Comparison of ENCODE assay signal across 9 mouse cellular contexts in genomic region chr15:30693754-30694205, GRCm38 (mm10).
DNase-seq lines count a peak whose midpoint lies in the region; TF ChIP-seq lines count a peak whose summit lies in the region.
"Had no signal": no experiment of that assay in that cellular context is flagged by ENCODE, and none has a peak within 500 bp of the region (broad histone marks: within the 10 kb centered on the region; RNA-seq: fewer than 3 reads in every experiment).

No protein-coding gene starts in this region.

- H3K36me3 ChIP-seq in kidney, adult 2 months (ENCODE audit: control insufficient read depth, insufficient read depth, low read length): no peaks in the 10 kb centered on the region

- DNase-seq in cerebellum, adult 11-12 months: peak; percentile 34
- no peak for DNase-seq in cerebellum, postnatal 25 days
- DNase-seq in embryo, embryonic 10.5 days (ENCODE audit: low spot score): peak; percentile 29
- peak; percentile 34 to 81 for DNase-seq in layer of hippocampus, adult 2 months (ENCODE audit: low spot score in 2 of 2)
- peak; percentile 39 for DNase-seq in naive thymus-derived CD4-positive, alpha-beta T cell, adult 2 months (ENCODE audit: low read depth)
- no peak for DNase-seq in liver
- DNase-seq in kidney, adult 2 months: no peak
- no peak for DNase-seq in gastrocnemius, adult 2 months
- DNase-seq: adrenal gland, postnatal 36 days had no signal

- intact Hi-C loops in gastrocnemius, adult 2 months (cut with DNase I): no loop called here

- WGBS in kidney, adult 2 months: 81% methylated on average over 6 of the region's 6 CpGs

- H3K4me1 ChIP-seq in kidney, adult 2 months (ENCODE audit: control insufficient read depth, insufficient read depth, low read length): no peaks in the 10 kb centered on the region

- TF ChIP-seq CTCF in layer of hippocampus, adult 2 months (conservative IDR thresholded peaks at IDR 0.05): peak; percentile 57
- TF ChIP-seq CTCF in kidney, adult 2 months (conservative IDR thresholded peaks at IDR 0.05; ENCODE audit: insufficient read depth, insufficient read length, low read depth, low read length): no peak
- TF ChIP-seq CTCF in gastrocnemius, adult 2 months (IDR thresholded peaks at IDR 0.05): no peak

- TF ChIP-seq POLR2A in kidney, adult 2 months (IDR thresholded peaks at IDR 0.05; ENCODE audit: low read depth, low read length): no peak

- H3K27me3 ChIP-seq in kidney, adult 2 months (replicated peaks; ENCODE audit: control insufficient read depth, insufficient read depth, low read length): no peaks in the 10 kb centered on the region; the same call in 1 of the 2 replicates

- no peak overlapping the region for H3K4me3 ChIP-seq in layer of hippocampus, adult 2 months
- no peak overlapping the region for H3K4me3 ChIP-seq in kidney, adult 2 months (ENCODE audit: insufficient read depth, low read depth, low read length)
- H3K4me3 ChIP-seq in gastrocnemius, adult 2 months: no peak overlapping the region

- peak overlapping the region; percentile 83 for H3K27ac ChIP-seq in layer of hippocampus, adult 2 months
- H3K27ac ChIP-seq in kidney, adult 2 months (ENCODE audit: insufficient read depth, low read depth, low read length): no peak overlapping the region
- H3K27ac ChIP-seq in gastrocnemius, adult 2 months: no peak overlapping the region

Comparison
In these comparisons a context has a peak if more than half of its experiments do, and no peak if none do; other contexts are left out.
1. DNase-seq: peak in cerebellum, adult 11-12 months (single experiment), embryo, embryonic 10.5 days (single experiment), layer of hippocampus, adult 2 months (2 of 2) and naive thymus-derived CD4-positive, alpha-beta T cell, adult 2 months (single experiment); none in cerebellum, postnatal 25 days (0 of 2), liver (single experiment), kidney, adult 2 months (single experiment) and gastrocnemius, adult 2 months (single experiment).